Mouse (Mus musculus): ENCODE measurements around the gene Ankmy1. TPM values are rescaled to one million over a fixed set of nuclear protein-coding genes. Genes with fewer than 3 reads are reported as not detected.

The Ankmy1 gene
- polyA plus RNA-seq, 2 experiments, result 0.02 TPM; not detected in 1

DNA sequence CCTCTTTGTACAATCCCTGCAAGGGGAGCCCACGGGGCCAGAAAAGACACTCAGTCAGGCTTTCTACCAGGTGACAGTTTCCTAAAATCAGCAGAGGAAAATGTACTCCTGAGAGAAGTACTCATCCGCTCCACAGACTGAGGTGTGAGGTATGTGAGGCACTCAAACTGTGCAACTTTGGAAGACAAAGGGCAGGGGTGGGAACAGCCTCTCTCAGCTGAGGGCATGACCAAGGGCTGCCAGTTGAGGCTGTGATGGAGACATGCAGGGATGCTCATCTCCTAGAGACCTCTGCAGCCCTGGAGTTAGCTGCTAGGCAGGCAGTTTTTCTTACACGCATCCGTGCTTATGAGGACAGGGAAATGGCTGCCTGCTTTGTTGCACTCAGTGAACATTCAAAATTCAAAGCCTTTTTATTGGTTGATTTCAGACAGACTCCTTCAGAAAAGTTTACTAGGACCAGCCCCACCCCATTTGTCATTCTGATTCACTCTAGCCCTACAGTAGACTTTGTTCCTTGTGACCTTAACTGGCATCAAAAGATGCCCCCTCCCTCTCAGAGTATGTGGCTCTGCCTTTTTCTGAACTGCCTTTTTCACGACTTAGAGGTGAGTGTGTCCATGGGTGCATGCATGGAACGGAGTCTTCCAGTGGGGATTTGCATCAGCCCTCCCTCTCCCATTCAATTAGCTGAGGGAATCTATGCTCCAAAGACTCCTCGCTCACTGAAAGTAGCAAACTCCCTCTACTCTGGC lies 13.6 kb downstream of the Ankmy1 start:
- Histone ChIP-seq H3K27ac (no peak overlapping the region), H3K4me1 (replicated peaks; ENCODE audit: control insufficient read depth in 2 of 2, insufficient read depth in 2 of 2, low read length in 1 of 2) (no peaks in the 10 kb centered on the region), H3K9ac (replicated peaks) (no peak overlapping the region), H3K27me3 (ENCODE audit: control insufficient read depth, insufficient read depth, low read length) (no peaks in the 10 kb centered on the region), H3K36me3 (replicated peaks; ENCODE audit: control insufficient read depth, insufficient read depth, low read depth) (no peaks in the 10 kb centered on the region), H3K4me3 (ENCODE audit: insufficient read depth in 1 of 2, low read depth in 2 of 2, low read length in 2 of 2) (no peak overlapping the region), H3K9me3 (ENCODE audit: control insufficient read depth, low read length) (no peaks in the 10 kb centered on the region), H3K4me2 (ENCODE audit: low read depth) (no peak overlapping the region)
- TF ChIP-seq CTCF (IDR thresholded peaks at IDR 0.05; ENCODE audit: low read depth) (no peak), EP300 (IDR thresholded peaks at IDR 0.05; ENCODE audit: low read depth) (no peak)
- no peak for DNase-seq (ENCODE audit: low read depth in 3 of 3, low spot score in 3 of 3)
- 53% methylated on average over 7 of the region's 7 CpGs for WGBS (ENCODE audit: insufficient replicate concordance)
- no peak for ATAC-seq (ENCODE audit: insufficient read depth)

DNA sequence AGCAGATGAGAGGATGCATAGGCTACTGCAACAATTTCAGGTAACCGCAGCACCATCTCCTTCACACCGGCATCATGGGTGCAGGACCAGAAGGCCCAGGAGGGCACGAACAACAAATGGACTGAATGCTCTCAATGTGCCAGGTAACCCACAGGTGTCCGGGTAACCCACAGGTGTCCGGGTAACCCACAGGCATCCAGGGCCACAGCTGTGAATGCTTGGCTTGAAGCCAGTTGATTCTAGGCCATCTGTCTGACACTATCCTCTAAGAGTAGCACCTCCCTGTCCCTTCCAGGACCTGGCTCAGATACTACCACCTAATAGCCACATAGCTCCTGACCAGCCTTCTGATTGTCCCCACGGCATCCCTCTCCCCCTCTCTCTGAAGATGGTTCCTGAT lies 20.7 kb downstream of the Ankmy1 start:
- H3K4me1 ChIP-seq (replicated peaks; ENCODE audit: control insufficient read depth in 2 of 2, insufficient read depth in 2 of 2, low read length in 1 of 2), result no peaks in the 10 kb centered on the region
- H3K27ac ChIP-seq, result no peak overlapping the region
- H3K9me3 ChIP-seq (ENCODE audit: control insufficient read depth, low read length), result no peaks in the 10 kb centered on the region
- ATAC-seq (ENCODE audit: insufficient read depth) (no peak), DNase-seq (ENCODE audit: low read depth in 3 of 3, low spot score in 3 of 3) (no peak)
- H3K4me3 ChIP-seq (ENCODE audit: insufficient read depth in 1 of 2, low read depth in 2 of 2, low read length in 2 of 2), result no peak overlapping the region
- TF ChIP-seq CTCF (IDR thresholded peaks at IDR 0.05; ENCODE audit: low read depth), result no peak
- TF ChIP-seq EP300 (IDR thresholded peaks at IDR 0.05; ENCODE audit: low read depth), result no peak
- H3K36me3 ChIP-seq (replicated peaks; ENCODE audit: control insufficient read depth, insufficient read depth, low read depth), result no peaks in the 10 kb centered on the region
- H3K4me2 ChIP-seq (ENCODE audit: low read depth), result no peak overlapping the region
- no peaks in the 10 kb centered on the region for H3K27me3 ChIP-seq (ENCODE audit: control insufficient read depth, insufficient read depth, low read length)
- no peak overlapping the region for H3K9ac ChIP-seq (replicated peaks)
- WGBS (ENCODE audit: insufficient replicate concordance), result 71% methylated on average over 6 of the region's 6 CpGs

DNA sequence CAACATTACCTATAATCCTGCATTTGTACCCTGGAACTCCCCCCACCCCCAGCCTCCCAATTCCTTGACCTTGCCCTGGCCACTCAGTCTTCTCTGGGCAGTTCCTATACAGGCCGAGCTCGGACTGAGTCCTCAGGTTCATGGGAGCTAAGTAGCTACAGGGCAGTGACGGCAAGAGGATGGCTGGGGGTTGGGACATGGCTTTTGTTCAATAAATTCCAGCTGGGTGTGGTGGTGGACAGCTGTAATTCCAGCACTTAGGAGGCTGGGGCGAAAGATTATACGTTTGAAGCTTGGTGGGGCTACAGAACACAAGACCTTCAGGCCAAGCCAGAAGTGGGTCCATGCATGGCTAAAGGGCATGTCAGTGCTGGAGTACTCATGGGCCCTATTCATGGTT lies 22.6 kb downstream of the Ankmy1 start:
- DNase-seq (ENCODE audit: low read depth in 3 of 3, low spot score in 3 of 3), result no peak
- H3K27ac ChIP-seq, result no peak overlapping the region
- H3K27me3 ChIP-seq (ENCODE audit: control insufficient read depth, insufficient read depth, low read length), result no peaks in the 10 kb centered on the region
- H3K4me2 ChIP-seq (ENCODE audit: low read depth), result no peak overlapping the region
- H3K9ac ChIP-seq (replicated peaks), result no peak overlapping the region
- no peak overlapping the region for H3K4me3 ChIP-seq (ENCODE audit: insufficient read depth in 1 of 2, low read depth in 2 of 2, low read length in 2 of 2)
- no peak for ATAC-seq (ENCODE audit: insufficient read depth)
- TF ChIP-seq CTCF (IDR thresholded peaks at IDR 0.05; ENCODE audit: low read depth), result no peak
- TF ChIP-seq EP300 (IDR thresholded peaks at IDR 0.05; ENCODE audit: low read depth), result no peak
- WGBS (ENCODE audit: insufficient replicate concordance), result 67% methylated on average over 5 of the region's 5 CpGs
- H3K4me1 ChIP-seq (replicated peaks; ENCODE audit: control insufficient read depth in 2 of 2, insufficient read depth in 2 of 2, low read length in 1 of 2), result no peaks in the 10 kb centered on the region
- H3K9me3 ChIP-seq (ENCODE audit: control insufficient read depth, low read length), result no peaks in the 10 kb centered on the region
- H3K36me3 ChIP-seq (replicated peaks; ENCODE audit: control insufficient read depth, insufficient read depth, low read depth), result no peaks in the 10 kb centered on the region

DNA sequence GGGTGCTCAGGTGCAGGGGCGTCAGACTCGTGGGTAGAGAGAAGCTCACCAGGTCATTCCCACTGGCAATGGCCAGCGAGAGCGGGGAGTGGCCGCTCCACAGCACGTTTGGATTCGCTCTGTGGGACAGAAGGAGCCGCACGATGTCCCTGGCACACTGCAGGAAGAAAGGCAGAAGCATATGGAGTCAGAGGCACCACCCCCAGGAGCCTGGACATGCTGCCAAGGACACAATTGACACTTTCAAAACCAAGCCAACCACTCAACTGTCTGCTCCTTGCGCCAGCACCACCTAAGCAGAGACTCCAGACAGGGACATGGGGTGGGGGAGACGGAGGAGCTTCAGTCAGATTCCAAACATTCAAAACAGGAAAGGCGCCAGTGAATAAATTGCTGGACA lies 23.4 kb downstream of the Ankmy1 start:
- Histone ChIP-seq H3K36me3 (replicated peaks; ENCODE audit: control insufficient read depth, insufficient read depth, low read depth) (no peaks in the 10 kb centered on the region), H3K27ac (no peak overlapping the region), H3K27me3 (ENCODE audit: control insufficient read depth, insufficient read depth, low read length) (no peaks in the 10 kb centered on the region), H3K9ac (replicated peaks) (no peak overlapping the region), H3K4me1 (replicated peaks; ENCODE audit: control insufficient read depth in 2 of 2, insufficient read depth in 2 of 2, low read length in 1 of 2) (no peaks in the 10 kb centered on the region), H3K4me2 (ENCODE audit: low read depth) (no peak overlapping the region), H3K9me3 (ENCODE audit: control insufficient read depth, low read length) (no peaks in the 10 kb centered on the region), H3K4me3 (ENCODE audit: insufficient read depth in 1 of 2, low read depth in 2 of 2, low read length in 2 of 2) (no peak overlapping the region)
- DNase-seq (ENCODE audit: low read depth in 3 of 3, low spot score in 3 of 3) (no peak), ATAC-seq (ENCODE audit: insufficient read depth) (no peak)
- WGBS (ENCODE audit: insufficient replicate concordance), result 74% methylated on average over 12 of the region's 12 CpGs
- TF ChIP-seq EP300 (IDR thresholded peaks at IDR 0.05; ENCODE audit: low read depth), result no peak
- TF ChIP-seq CTCF (IDR thresholded peaks at IDR 0.05; ENCODE audit: low read depth), result no peak

DNA sequence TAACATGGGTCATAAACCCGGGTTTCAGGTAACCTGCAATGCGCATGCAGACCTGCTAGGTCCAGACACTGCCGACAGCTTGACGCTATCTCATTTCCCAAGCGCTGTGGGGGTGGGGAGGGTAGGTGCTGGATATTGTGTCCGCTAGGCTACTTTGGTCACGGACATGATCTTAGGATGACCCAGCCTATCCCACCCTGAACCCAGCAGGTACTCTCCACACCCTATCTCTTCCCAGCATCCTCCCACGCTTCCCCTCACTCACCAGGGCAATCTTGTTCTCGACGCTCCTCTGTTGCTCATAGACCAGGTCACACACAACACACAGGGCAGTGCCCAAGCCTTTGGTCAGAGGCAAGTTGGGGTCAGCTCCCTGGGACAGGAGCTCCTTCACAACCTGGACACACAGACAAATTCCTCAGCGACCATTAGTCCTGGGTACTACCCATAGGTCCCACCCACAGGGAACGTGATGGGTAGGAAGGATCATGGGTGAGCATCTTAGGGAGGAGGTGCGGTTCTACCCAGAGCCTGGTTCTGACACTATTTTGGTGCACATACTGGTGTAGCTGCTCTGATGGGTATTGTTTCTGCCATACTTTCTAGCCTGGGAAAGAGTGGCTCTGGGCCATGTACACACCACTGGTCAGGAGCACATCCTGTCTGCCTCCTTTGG lies 24.5 kb downstream of the Ankmy1 start:
- Histone ChIP-seq H3K36me3 (replicated peaks; ENCODE audit: control insufficient read depth, insufficient read depth, low read depth) (no peaks in the 10 kb centered on the region), H3K4me3 (ENCODE audit: insufficient read depth in 1 of 2, low read depth in 2 of 2, low read length in 2 of 2) (no peak overlapping the region), H3K9ac (replicated peaks) (no peak overlapping the region), H3K9me3 (ENCODE audit: control insufficient read depth, low read length) (no peaks in the 10 kb centered on the region), H3K27ac (no peak overlapping the region), H3K4me1 (replicated peaks; ENCODE audit: control insufficient read depth in 2 of 2, insufficient read depth in 2 of 2, low read length in 1 of 2) (no peaks in the 10 kb centered on the region), H3K27me3 (ENCODE audit: control insufficient read depth, insufficient read depth, low read length) (no peaks in the 10 kb centered on the region), H3K4me2 (ENCODE audit: low read depth) (no peak overlapping the region)
- ATAC-seq (ENCODE audit: insufficient read depth) (no peak), DNase-seq (ENCODE audit: low read depth in 3 of 3, low spot score in 3 of 3) (no peak)
- TF ChIP-seq EP300 (IDR thresholded peaks at IDR 0.05; ENCODE audit: low read depth) (no peak), CTCF (IDR thresholded peaks at IDR 0.05; ENCODE audit: low read depth) (no peak)
- 65% methylated on average over 13 of the region's 13 CpGs for WGBS (ENCODE audit: insufficient replicate concordance)
